Mouse (Mus musculus) lung, embryonic 16.5 days (tissue): ENCODE measurements around the gene Gng12. TPM values are rescaled to one million over a fixed set of nuclear protein-coding genes. Genes with fewer than 3 reads are reported as not detected.

Source experiments
- ATAC-seq: fragments of 200-750 bp; cut with Nextera tagmentation; 2 replicates; pipeline ENCODE4 v1.8.0; 2017; ENCODE audit warnings: low read depth, mild to moderate bottlenecking, moderate library complexity
- H3K27ac ChIP-seq: fragments of 300-500 bp; sonication (generic); 2 replicates; pipeline ENCODE4 v1.5.1; 2014; ENCODE audit warnings: mild to moderate bottlenecking, control low read depth, low read length
- H3K27me3 ChIP-seq: fragments of 300-500 bp; sonication (generic); 2 replicates; pipeline ENCODE4 v1.6.1; 2014; ENCODE audit warnings: low read depth, low read length, mixed read lengths; ENCODE audit not compliant: control insufficient read depth, insufficient read depth
- H3K36me3 ChIP-seq: fragments of 300-500 bp; sonication (generic); 2 replicates; pipeline ENCODE4 v1.6.1; 2014; ENCODE audit warnings: low read length; ENCODE audit not compliant: control insufficient read depth, insufficient read depth
- H3K4me1 ChIP-seq: fragments of 300-500 bp; sonication (generic); replicated peaks from 2 replicates; pipeline ENCODE4 v1.6.1; 2014; ENCODE audit warnings: low read length, mixed read lengths; ENCODE audit not compliant: control insufficient read depth, insufficient read depth
- H3K4me2 ChIP-seq: fragments of 300-500 bp; sonication (generic); 2 replicates; pipeline ENCODE4 v1.6.1; 2014; ENCODE audit warnings: low read depth, low read length, control low read depth
- H3K4me3 ChIP-seq: fragments of 300-500 bp; sonication (generic); 2 replicates; pipeline ENCODE4 v1.5.1; 2014; ENCODE audit warnings: mild to moderate bottlenecking, low read length, control low read depth
- H3K9ac ChIP-seq: fragments of 300-500 bp; sonication (generic); 2 replicates; pipeline ENCODE4 v1.6.1; 2014; ENCODE audit warnings: low read length, control low read depth
- H3K9me3 ChIP-seq: fragments of 300-500 bp; sonication (generic); 2 replicates; pipeline ENCODE4 v1.6.1; 2016; ENCODE audit warnings: low read length; ENCODE audit not compliant: control insufficient read depth
- WGBS: fragments of 180-500 bp; shearing (Covaris S2); extraction: QIAGEN DNeasy Blood & Tissue Kit; methylation state at CpG from one replicate; pipeline ENCODE4 v1.1.7; 2014; 5-methylcytosine and 5-hydroxymethylcytosine counted together
- polyA plus RNA-seq: library from polyadenylated mRNA; unstranded; fragments of >200 nt; fragmentation: Nextera tagmentation; extraction: Ambion mirVana; gene quantifications from 2 replicates; pipeline ENCODE4 v1.2.1, GENCODE M21; 2015

Gng12 gene
- polyA plus RNA-seq, 1 experiment from 2014 or later, result 96.4 TPM

- H3K9me3 ChIP-seq, result no peaks in the 10 kb centered on the region
- peaks cover 16% of the 10 kb centered on the region for H3K4me1 ChIP-seq
- no peaks in the 10 kb centered on the region for H3K36me3 ChIP-seq
- H3K4me3 ChIP-seq, result no peak overlapping the region
- no peak overlapping the region for H3K4me2 ChIP-seq
- H3K27ac ChIP-seq, result no peak overlapping the region
- no peaks in the 10 kb centered on the region for H3K27me3 ChIP-seq
- H3K9ac ChIP-seq, result no peak overlapping the region
- ATAC-seq, result no peak
- WGBS, result 76% methylated on average over 5 of the region's 5 CpGs
Measured at GRCm38 (mm10) chr6:66893950-66894349, 2.2 kb upstream of the Gng12 start.

DNA sequence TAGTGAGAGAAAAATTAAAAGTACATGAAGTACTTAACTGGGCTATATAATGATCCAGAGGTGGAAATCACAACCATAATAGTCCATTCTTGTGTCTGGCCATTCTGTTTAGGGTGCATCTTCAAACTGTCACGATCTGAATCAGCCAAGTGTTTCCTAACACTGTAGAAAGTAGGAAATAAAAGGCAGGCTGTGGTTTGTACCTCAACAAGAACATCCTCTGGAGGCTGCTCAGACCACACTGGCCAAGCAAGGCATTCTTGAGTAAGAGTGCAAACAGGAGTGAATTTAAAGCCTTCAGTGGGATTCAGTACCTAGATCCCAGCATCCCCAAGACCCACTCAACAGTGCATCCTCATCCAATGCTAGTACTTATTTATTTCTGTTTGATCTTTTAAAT lies 1.2 kb upstream of the Gng12 start:
- H3K9ac ChIP-seq, result no peak overlapping the region
- no peaks in the 10 kb centered on the region for H3K27me3 ChIP-seq
- 73% methylated on average over 1 of the region's 1 CpGs for WGBS
- peaks cover 16% of the 10 kb centered on the region for H3K4me1 ChIP-seq
- H3K27ac ChIP-seq, result no peak overlapping the region
- ATAC-seq, result no peak
- H3K9me3 ChIP-seq, result no peaks in the 10 kb centered on the region
- H3K36me3 ChIP-seq, result no peaks in the 10 kb centered on the region
- H3K4me2 ChIP-seq, result no peak overlapping the region
- no peak overlapping the region for H3K4me3 ChIP-seq

DNA sequence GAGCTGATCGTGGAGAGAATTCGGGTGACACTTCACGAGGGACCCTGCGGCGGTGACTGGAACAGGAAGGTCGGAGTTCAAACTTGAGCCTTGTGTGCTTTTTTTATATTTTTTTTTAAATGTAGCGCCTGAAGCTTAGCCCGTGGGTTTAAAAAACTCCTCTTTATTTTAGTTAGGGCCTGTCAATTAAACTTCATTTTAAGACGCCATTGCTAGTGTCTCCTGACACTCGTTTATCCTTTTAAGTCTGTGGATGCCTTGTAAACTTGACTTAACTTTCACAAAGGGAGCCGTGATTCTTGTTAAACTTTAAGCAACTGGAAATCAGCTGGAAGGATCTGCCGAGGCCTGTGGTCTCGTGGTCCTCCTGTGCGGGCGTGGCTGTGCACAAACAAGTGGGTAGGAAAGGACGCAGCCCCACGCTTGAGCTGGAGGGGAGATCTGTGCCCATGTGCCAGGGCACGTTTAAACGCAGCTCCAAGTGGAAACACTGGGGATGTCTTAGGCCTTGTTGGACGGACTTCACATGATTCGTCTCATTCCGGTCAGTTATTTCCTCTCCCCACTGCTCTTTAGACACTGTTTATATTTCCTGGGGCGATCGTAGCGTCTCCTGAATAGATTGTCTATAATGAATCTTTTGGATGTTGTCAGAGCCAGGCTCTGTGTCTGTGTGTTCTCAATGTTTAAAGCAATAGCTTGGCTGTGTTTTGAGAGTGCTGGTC lies 886 bp downstream of the Gng12 start:
- no peaks in the 10 kb centered on the region for H3K36me3 ChIP-seq
- ATAC-seq, result peak; percentile 49
- peaks cover 20% of the 10 kb centered on the region for H3K4me1 ChIP-seq
- H3K4me3 ChIP-seq, result peak overlapping the region; percentile 93
- under 1% methylated on average over 25 of the region's 25 CpGs for WGBS
- H3K27me3 ChIP-seq, result no peaks in the 10 kb centered on the region
- H3K4me2 ChIP-seq, result peak overlapping the region; percentile 87
- H3K27ac ChIP-seq, result peak overlapping the region; percentile 85
- no peaks in the 10 kb centered on the region for H3K9me3 ChIP-seq
- peak overlapping the region; percentile 93 for H3K9ac ChIP-seq

DNA sequence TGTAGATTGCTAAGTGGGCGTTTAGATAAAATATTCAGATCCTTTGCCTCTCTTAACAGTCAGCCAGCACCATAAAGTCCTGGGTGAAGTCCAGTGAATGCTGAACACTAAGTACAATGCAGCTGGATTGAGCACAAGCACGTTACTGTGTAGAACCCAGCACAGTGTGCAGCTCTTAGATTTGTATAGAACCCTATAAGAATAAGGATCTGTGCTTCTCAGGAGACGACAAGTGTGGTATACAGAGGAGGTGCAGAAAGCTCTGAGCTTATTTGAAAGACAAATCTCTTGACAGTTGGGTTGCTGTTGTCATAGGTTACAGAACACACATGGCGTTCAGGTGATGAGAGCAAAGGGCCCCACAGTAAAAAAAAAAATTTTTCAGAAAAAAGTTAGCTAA lies 1.8 kb downstream of the Gng12 start:
- Histone ChIP-seq H3K4me2 (peak overlapping the region; percentile 87), H3K4me1 (peaks cover 20% of the 10 kb centered on the region), H3K27me3 (no peaks in the 10 kb centered on the region), H3K4me3 (peak overlapping the region; percentile 93), H3K9me3 (no peaks in the 10 kb centered on the region), H3K36me3 (no peaks in the 10 kb centered on the region), H3K27ac (no peak overlapping the region), H3K9ac (no peak overlapping the region)
- ATAC-seq, result no peak
- 39% methylated on average over 4 of the region's 4 CpGs for WGBS

GRCm38 (mm10) chr6:66901926-66902325 lies 5.7 kb downstream of the Gng12 start:
- Histone ChIP-seq H3K36me3 (no peaks in the 10 kb centered on the region), H3K27ac (no peak overlapping the region), H3K4me1 (peaks cover 25% of the 10 kb centered on the region), H3K9me3 (no peaks in the 10 kb centered on the region), H3K4me3 (no peak overlapping the region), H3K9ac (no peak overlapping the region), H3K4me2 (no peak overlapping the region), H3K27me3 (no peaks in the 10 kb centered on the region)
- ATAC-seq, result no peak
- 81% methylated on average over 5 of the region's 5 CpGs for WGBS

DNA sequence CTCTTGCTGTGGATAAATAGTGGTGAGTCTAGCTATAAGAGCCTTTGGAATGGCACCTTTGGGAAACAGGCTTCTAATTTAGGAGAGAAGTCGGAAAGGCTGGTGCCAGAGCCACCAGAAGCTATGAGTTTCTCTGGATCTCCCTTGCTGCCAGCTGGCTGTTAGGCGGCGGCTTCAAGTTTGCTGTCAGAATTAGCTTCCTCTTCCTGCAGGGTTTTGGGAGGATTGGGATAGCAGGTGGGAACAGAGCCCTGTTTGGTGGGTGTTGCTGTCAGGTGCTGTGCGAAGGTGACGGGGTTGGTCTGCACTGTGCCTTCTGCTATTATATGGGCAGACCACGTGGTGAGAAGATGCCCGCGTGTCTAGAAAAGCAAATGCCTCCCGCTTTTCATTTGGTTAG lies 7.0 kb downstream of the Gng12 start:
- WGBS, result 76% methylated on average over 9 of the region's 9 CpGs

DNA sequence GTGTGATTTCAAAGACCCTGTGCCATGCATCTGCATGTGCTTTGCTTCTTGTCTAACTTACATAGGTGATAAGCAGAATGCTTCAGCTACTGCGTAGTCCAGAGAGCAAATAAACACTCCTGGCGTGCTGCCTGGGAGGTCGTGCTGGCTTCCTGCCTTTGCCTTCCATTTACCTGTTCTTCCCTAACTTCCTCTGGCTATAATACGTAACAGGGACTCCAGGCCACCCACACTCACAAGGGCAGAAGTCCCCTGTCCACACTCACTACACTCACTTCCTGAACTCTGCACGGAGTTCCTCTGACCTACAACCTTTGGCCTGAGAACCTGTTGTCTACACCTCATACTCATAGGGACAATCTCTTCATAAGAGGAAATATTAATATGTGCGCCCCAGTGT lies 7.5 kb downstream of the Gng12 start:
- no peak for ATAC-seq
- Histone ChIP-seq H3K27ac (no peak overlapping the region), H3K4me2 (no peak overlapping the region), H3K36me3 (no peaks in the 10 kb centered on the region), H3K4me1 (peaks cover 11% of the 10 kb centered on the region; the same call in 1 of the 2 replicates), H3K9me3 (no peaks in the 10 kb centered on the region), H3K9ac (no peak overlapping the region), H3K27me3 (no peaks in the 10 kb centered on the region), H3K4me3 (no peak overlapping the region)
- WGBS, result 54% methylated on average over 6 of the region's 6 CpGs

More for the DNA sequence above, 7.0 kb downstream of the Gng12 start:
- Histone ChIP-seq H3K4me3 (no peak overlapping the region), H3K36me3 (no peaks in the 10 kb centered on the region), H3K9ac (no peak overlapping the region), H3K27ac (no peak overlapping the region), H3K4me2 (no peak overlapping the region), H3K27me3 (no peaks in the 10 kb centered on the region), H3K4me1 (peaks cover 14% of the 10 kb centered on the region; the same call in 1 of the 2 replicates), H3K9me3 (no peaks in the 10 kb centered on the region)
- ATAC-seq, result no peak

DNA sequence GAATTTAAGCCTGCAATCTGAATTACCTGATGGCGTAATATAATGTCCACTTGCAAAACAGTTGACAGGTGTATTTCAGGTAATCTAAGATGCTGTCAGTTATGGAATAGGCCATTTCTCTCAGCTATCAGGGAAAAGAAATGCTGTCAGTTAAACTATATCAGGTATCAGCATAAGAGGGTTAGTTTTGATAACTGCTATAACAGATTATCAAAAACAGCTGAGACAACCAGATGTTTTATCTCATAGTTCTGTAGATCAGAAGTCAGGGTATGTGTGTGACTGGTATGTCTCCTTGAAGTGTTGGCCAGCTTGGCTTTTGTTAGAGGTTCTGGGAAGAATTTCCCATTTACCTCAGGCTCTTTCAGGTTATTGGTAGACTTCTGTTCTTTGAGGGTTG lies 10.0 kb downstream of the Gng12 start:
- Histone ChIP-seq H3K9ac (no peak overlapping the region), H3K4me1 (peaks cover 19% of the 10 kb centered on the region), H3K36me3 (no peaks in the 10 kb centered on the region), H3K4me3 (no peak overlapping the region), H3K9me3 (no peaks in the 10 kb centered on the region), H3K27ac (no peak overlapping the region), H3K4me2 (no peak overlapping the region), H3K27me3 (no peaks in the 10 kb centered on the region)
- no peak for ATAC-seq
- 94% methylated on average over 1 of the region's 1 CpGs for WGBS

- WGBS, result 66% methylated on average over 5 of the region's 5 CpGs
Measured at GRCm38 (mm10) chr6:66908327-66908973, 12.3 kb downstream of the Gng12 start.

More at GRCm38 (mm10) chr6:66908327-66908973, 12.3 kb downstream of the Gng12 start:
- no peaks in the 10 kb centered on the region for H3K36me3 ChIP-seq
- H3K9ac ChIP-seq, result no peak overlapping the region
- no peak overlapping the region for H3K4me2 ChIP-seq
- H3K4me3 ChIP-seq, result no peak overlapping the region
- peaks cover 18% of the 10 kb centered on the region for H3K4me1 ChIP-seq
- no peaks in the 10 kb centered on the region for H3K9me3 ChIP-seq
- H3K27ac ChIP-seq, result no peak overlapping the region
- no peak for ATAC-seq
- H3K27me3 ChIP-seq, result no peaks in the 10 kb centered on the region
